Mouse (Mus musculus) forebrain, embryonic 14.5 days (tissue): Measurements from ENCODE around the gene Mcl1. TPM values are rescaled to one million over a fixed set of nuclear protein-coding genes. Genes with fewer than 3 reads are reported as not detected.

Source experiments
- ATAC-seq: fragments of 200-750 bp; cut with Nextera tagmentation; 2 replicates; pipeline ENCODE4 v1.8.0; 2017; ENCODE audit warnings: mild to moderate bottlenecking, moderate library complexity
- DNase-seq: peaks from one replicate; pipeline ENCODE4 v3.0.0-alpha.2; 2015; ENCODE audit warnings: low spot score
- H3K27ac ChIP-seq: fragments of 300-500 bp; sonication (generic); 2 replicates; pipeline ENCODE4 v1.5.1; 2014; ENCODE audit warnings: low read depth, mild to moderate bottlenecking, control low read depth, low read length, moderate library complexity
- H3K27me3 ChIP-seq: fragments of 300-500 bp; sonication (generic); replicated peaks from 2 replicates; pipeline ENCODE4 v1.6.1; 2014; ENCODE audit warnings: low read length, control low read depth, mixed read lengths; ENCODE audit not compliant: control insufficient read depth, insufficient read depth
- H3K36me3 ChIP-seq: fragments of 300-500 bp; sonication (generic); 2 replicates; pipeline ENCODE4 v1.6.1; 2014; ENCODE audit warnings: low read length, control low read depth; ENCODE audit not compliant: control insufficient read depth, insufficient read depth
- H3K4me1 ChIP-seq: fragments of 300-500 bp; sonication (generic); 2 replicates; pipeline ENCODE4 v1.6.1; 2014; ENCODE audit warnings: antibody characterized with exemption, low read length, control low read depth; ENCODE audit not compliant: control insufficient read depth, insufficient read depth
- H3K4me2 ChIP-seq: fragments of 300-500 bp; sonication (generic); 2 replicates; pipeline ENCODE4 v1.6.1; 2014; ENCODE audit warnings: mild to moderate bottlenecking, control low read depth, low read length
- H3K4me3 ChIP-seq: fragments of 300-500 bp; sonication (generic); 2 replicates; pipeline ENCODE4 v1.5.1; 2014; ENCODE audit warnings: low read depth, low read length, control low read depth
- H3K9ac ChIP-seq: fragments of 300-500 bp; sonication (generic); 2 replicates; pipeline ENCODE4 v1.6.1; 2014; ENCODE audit warnings: mild to moderate bottlenecking, low read length, control low read depth, moderate library complexity
- H3K9me3 ChIP-seq: fragments of 300-500 bp; sonication (generic); replicated peaks from 2 replicates; pipeline ENCODE4 v1.6.1; 2016; ENCODE audit warnings: low read length, control low read depth, mixed read lengths; ENCODE audit not compliant: control insufficient read depth
- WGBS: fragments of 180-500 bp; shearing (Covaris S2); extraction: QIAGEN DNeasy Blood & Tissue Kit; methylation state at CpG from one replicate; pipeline ENCODE4 v1.1.7; 2014; 5-methylcytosine and 5-hydroxymethylcytosine counted together
- polyA plus RNA-seq: library from polyadenylated mRNA; unstranded; fragments of >200 nt; fragmentation: Nextera tagmentation; extraction: Ambion mirVana; gene quantifications from 2 replicates; pipeline ENCODE4 v1.2.1, GENCODE M21; 2014

Mcl1 gene
- polyA plus RNA-seq, 1 experiment from 2014 or later = 50.8 TPM

GRCm38 (mm10) chr3:95682878-95683277 is 24.3 kb downstream of the Mcl1 start:
- Histone ChIP-seq H3K27ac (no peak overlapping the region), H3K9ac (no peak overlapping the region), H3K27me3 (no peaks in the 10 kb centered on the region), H3K4me3 (no peak overlapping the region), H3K4me2 (no peak overlapping the region), H3K9me3 (no peaks in the 10 kb centered on the region), H3K4me1 (peaks cover 9% of the 10 kb centered on the region), H3K36me3 (no peaks in the 10 kb centered on the region)
- ATAC-seq (no peak), DNase-seq (no peak)
- 67% methylated on average over 5 of the region's 5 CpGs for WGBS

- no peaks in the 10 kb centered on the region for H3K27me3 ChIP-seq
- no peak overlapping the region for H3K4me3 ChIP-seq
- DNase-seq (no peak), ATAC-seq (no peak)
- no peaks in the 10 kb centered on the region for H3K36me3 ChIP-seq
- no peak overlapping the region for H3K27ac ChIP-seq
- H3K4me2 ChIP-seq = no peak overlapping the region
- H3K9ac ChIP-seq = no peak overlapping the region
- H3K4me1 ChIP-seq = peaks cover 10% of the 10 kb centered on the region
- WGBS = 81% methylated on average over 5 of the region's 8 CpGs
- no peaks in the 10 kb centered on the region for H3K9me3 ChIP-seq
Measured at GRCm38 (mm10) chr3:95684846-95685245, 26.3 kb downstream of the Mcl1 start.

- H3K27me3 ChIP-seq = no peaks in the 10 kb centered on the region
- no peaks in the 10 kb centered on the region for H3K36me3 ChIP-seq
- no peak overlapping the region for H3K4me2 ChIP-seq
- no peak for ATAC-seq
- H3K4me3 ChIP-seq = no peak overlapping the region
- H3K4me1 ChIP-seq = peaks cover 10% of the 10 kb centered on the region
- H3K27ac ChIP-seq = no peak overlapping the region
- H3K9ac ChIP-seq = no peak overlapping the region
- DNase-seq = no peak
- H3K9me3 ChIP-seq = no peaks in the 10 kb centered on the region
- WGBS = 81% methylated on average over 4 of the region's 4 CpGs
Measured at GRCm38 (mm10) chr3:95685301-95685700, 26.7 kb downstream of the Mcl1 start.

- H3K4me2 ChIP-seq = no peak overlapping the region
- no peak for DNase-seq
- H3K4me1 ChIP-seq = peaks cover 10% of the 10 kb centered on the region
- H3K4me3 ChIP-seq = no peak overlapping the region
- H3K27ac ChIP-seq = no peak overlapping the region
- 93% methylated on average over 2 of the region's 2 CpGs for WGBS
- no peaks in the 10 kb centered on the region for H3K9me3 ChIP-seq
- no peak overlapping the region for H3K9ac ChIP-seq
- no peaks in the 10 kb centered on the region for H3K27me3 ChIP-seq
- H3K36me3 ChIP-seq = no peaks in the 10 kb centered on the region
- no peak for ATAC-seq
Measured at GRCm38 (mm10) chr3:95685701-95686100, 27.1 kb downstream of the Mcl1 start.

GRCm38 (mm10) chr3:95686492-95687167 is 28.0 kb downstream of the Mcl1 start:
- ATAC-seq = no peak
- H3K36me3 ChIP-seq = no peaks in the 10 kb centered on the region

GRCm38 (mm10) chr3:95687168-95687523 is 28.6 kb downstream of the Mcl1 start:
- peak overlapping the region; percentile 73 for H3K4me2 ChIP-seq
- DNase-seq (no peak), ATAC-seq (no peak; the same call in 1 of the 2 replicates)
- no peaks in the 10 kb centered on the region for H3K36me3 ChIP-seq
- H3K4me3 ChIP-seq = peak overlapping the region; percentile 32
- H3K27me3 ChIP-seq = no peaks in the 10 kb centered on the region
- WGBS = 12% methylated on average over 4 of the region's 4 CpGs
- H3K9ac ChIP-seq = no peak overlapping the region
- H3K9me3 ChIP-seq = no peaks in the 10 kb centered on the region
- H3K27ac ChIP-seq = no peak overlapping the region
- H3K4me1 ChIP-seq = peaks cover 10% of the 10 kb centered on the region

More at GRCm38 (mm10) chr3:95686492-95687167, 28.0 kb downstream of the Mcl1 start:
- Histone ChIP-seq H3K4me1 (peaks cover 10% of the 10 kb centered on the region), H3K4me2 (peak overlapping the region; percentile 73; the same call in 1 of the 2 replicates), H3K9me3 (no peaks in the 10 kb centered on the region), H3K9ac (no peak overlapping the region), H3K27ac (no peak overlapping the region), H3K4me3 (no peak overlapping the region), H3K27me3 (no peaks in the 10 kb centered on the region)
- DNase-seq = no peak
- 44% methylated on average over 10 of the region's 10 CpGs for WGBS

GRCm38 (mm10) chr3:95687524-95688421 is 29.2 kb downstream of the Mcl1 start, which contains the start of gene Adamtsl4:
Adamtsl4 (minus strand) TSS chr3:95687917.
- 7% methylated on average over 50 of the region's 50 CpGs for WGBS

GRCm38 (mm10) chr3:95689171-95689915 is 30.8 kb downstream of the Mcl1 start:
- Histone ChIP-seq H3K9ac (no peak overlapping the region), H3K4me1 (peaks cover 10% of the 10 kb centered on the region), H3K27ac (no peak overlapping the region), H3K27me3 (no peaks in the 10 kb centered on the region), H3K9me3 (no peaks in the 10 kb centered on the region), H3K4me3 (no peak overlapping the region), H3K4me2 (no peak overlapping the region), H3K36me3 (no peaks in the 10 kb centered on the region)
- DNase-seq (no peak), ATAC-seq (no peak)
- 39% methylated on average over 11 of the region's 11 CpGs for WGBS

More at GRCm38 (mm10) chr3:95687524-95688421, 29.2 kb downstream of the Mcl1 start, which contains the start of gene Adamtsl4:
- no peaks in the 10 kb centered on the region for H3K36me3 ChIP-seq
- H3K27ac ChIP-seq = no peak within 1 kb of the TSS
- peak within 1 kb of the TSS; percentile 57 for H3K9ac ChIP-seq
- peak within 1 kb of the TSS; percentile 32 for H3K4me3 ChIP-seq
- ATAC-seq (peak; percentile 72), DNase-seq (peak; percentile 55)
- H3K4me2 ChIP-seq = peak within 1 kb of the TSS; percentile 73
- H3K9me3 ChIP-seq = no peaks in the 10 kb centered on the region
- no peaks in the 10 kb centered on the region for H3K27me3 ChIP-seq
- peaks cover 10% of the 10 kb centered on the region for H3K4me1 ChIP-seq
